Mouse (Mus musculus) embryo, embryonic 9.5 days (tissue): ENCODE results near the gene Zdhhc7.

Source experiments
- DNase-seq: peaks from one replicate; pipeline ENCODE4 v3.0.0-alpha.2; 2017; ENCODE audit errors: extremely low spot score

Zdhhc7 gene

GRCm38 (mm10) chr8:120036578-120036977 is 64.7 kb downstream of the Zdhhc7 start:
- DNase-seq: no peak

- DNase-seq: no peak
Observed at GRCm38 (mm10) chr8:120036111-120036510, 65.2 kb downstream of the Zdhhc7 start.

- peak; percentile 59 for DNase-seq
Observed at GRCm38 (mm10) chr8:120034471-120034870, 66.8 kb downstream of the Zdhhc7 start.

- no peak for DNase-seq
Observed at GRCm38 (mm10) chr8:120032549-120033208, 68.6 kb downstream of the Zdhhc7 start.
